Mouse (Mus musculus): ENCODE measurements around the gene Tmcc3.

The Tmcc3 gene

GRCm38 (mm10) chr10:94415950-94416844 lies 104.4 kb downstream of the Tmcc3 start:
- DNase-seq (ENCODE audit: low spot score): no peak

GRCm38 (mm10) chr10:94417643-94418042 lies 105.9 kb downstream of the Tmcc3 start:
- DNase-seq (ENCODE audit: low spot score): no peak

- DNase-seq (ENCODE audit: low spot score): peak; percentile 55
Observed at GRCm38 (mm10) chr10:94426000-94426920, 114.5 kb downstream of the Tmcc3 start.

- no peak for DNase-seq (ENCODE audit: low spot score)
Observed at GRCm38 (mm10) chr10:94426921-94427270, 115.1 kb downstream of the Tmcc3 start.

- peak; percentile 39 for DNase-seq (ENCODE audit: low spot score)
Observed at GRCm38 (mm10) chr10:94428186-94428942, 116.6 kb downstream of the Tmcc3 start.

GRCm38 (mm10) chr10:94430566-94430965 lies 118.8 kb downstream of the Tmcc3 start:
- no peak for DNase-seq (ENCODE audit: low spot score)

GRCm38 (mm10) chr10:94432933-94433332 lies 121.2 kb downstream of the Tmcc3 start:
- no peak for DNase-seq (ENCODE audit: low spot score)

- DNase-seq (ENCODE audit: low spot score): no peak
Observed at GRCm38 (mm10) chr10:94433901-94434300, 122.2 kb downstream of the Tmcc3 start.

- no peak for DNase-seq (ENCODE audit: low spot score)
Observed at GRCm38 (mm10) chr10:94442725-94443124, 131.0 kb downstream of the Tmcc3 start.

- no peak for DNase-seq (ENCODE audit: low spot score)
Observed at GRCm38 (mm10) chr10:94443453-94443852, 131.7 kb downstream of the Tmcc3 start.

- no peak for DNase-seq (ENCODE audit: low spot score)
Observed at GRCm38 (mm10) chr10:94445192-94445591, 133.4 kb downstream of the Tmcc3 start.

GRCm38 (mm10) chr10:94446379-94447008 lies 134.7 kb downstream of the Tmcc3 start:
- no peak for DNase-seq (ENCODE audit: low spot score)

GRCm38 (mm10) chr10:94449676-94450075 lies 137.9 kb downstream of the Tmcc3 start:
- DNase-seq (ENCODE audit: low spot score): no peak

- no peak for DNase-seq (ENCODE audit: low spot score)
Observed at GRCm38 (mm10) chr10:94450781-94451180, 139.0 kb downstream of the Tmcc3 start.

GRCm38 (mm10) chr10:94457454-94457853 lies 145.7 kb downstream of the Tmcc3 start:
- no peak for DNase-seq (ENCODE audit: low spot score)

GRCm38 (mm10) chr10:94458690-94459089 lies 146.9 kb downstream of the Tmcc3 start:
- DNase-seq (ENCODE audit: low spot score): no peak

- DNase-seq (ENCODE audit: low spot score): no peak
Observed at GRCm38 (mm10) chr10:94461378-94461777, 149.6 kb downstream of the Tmcc3 start.

- no peak for DNase-seq (ENCODE audit: low spot score)
Observed at GRCm38 (mm10) chr10:94461871-94462270, 150.1 kb downstream of the Tmcc3 start.

- DNase-seq (ENCODE audit: low spot score): peak; percentile 48
Observed at GRCm38 (mm10) chr10:94462386-94463064, 150.8 kb downstream of the Tmcc3 start.

- no peak for DNase-seq (ENCODE audit: low spot score)
Observed at GRCm38 (mm10) chr10:94463410-94463809, 151.7 kb downstream of the Tmcc3 start.

GRCm38 (mm10) chr10:94465646-94466045 lies 153.9 kb downstream of the Tmcc3 start:
- DNase-seq (ENCODE audit: low spot score): no peak
